Mouse (Mus musculus) liver, postnatal 0 days (tissue): ENCODE measurements around the gene Zfp607a. TPM values are rescaled to one million over a fixed set of nuclear protein-coding genes. Genes with fewer than 3 reads are reported as not detected.
"Not testable (repeated sequence)": the region's sequence is repeated elsewhere in the genome, so short reads cannot be mapped to it uniquely, and the experiment has no call there.

Source experiments
- ATAC-seq: fragments of 200-750 bp; cut with Nextera tagmentation; 2 replicates; pipeline ENCODE4 v1.8.0; 2017; ENCODE audit warnings: mild to moderate bottlenecking, moderate library complexity
- DNase-seq: peaks from one replicate; pipeline ENCODE4 v3.0.0-alpha.2; 2016
- H3K27ac ChIP-seq: fragments of 300-500 bp; sonication (generic); 2 replicates; pipeline ENCODE4 v1.5.1; 2014; ENCODE audit warnings: antibody characterized with exemption, moderate library complexity, mild to moderate bottlenecking, low read depth
- H3K27me3 ChIP-seq: fragments of 300-500 bp; sonication (generic); 2 replicates; pipeline ENCODE4 v1.6.1; 2014; ENCODE audit warnings: low read length, control low read depth, mixed read lengths; ENCODE audit not compliant: insufficient read depth
- H3K36me3 ChIP-seq: fragments of 300-500 bp; sonication (generic); replicated peaks from 2 replicates; pipeline ENCODE4 v1.6.1; 2014; ENCODE audit warnings: mild to moderate bottlenecking, control low read depth, low read length, moderate library complexity, mixed read lengths; ENCODE audit not compliant: insufficient read depth
- H3K4me1 ChIP-seq: fragments of 300-500 bp; sonication (generic); 2 replicates; pipeline ENCODE4 v1.6.1; 2014; ENCODE audit warnings: antibody characterized with exemption, mild to moderate bottlenecking, control low read depth; ENCODE audit not compliant: insufficient read depth
- H3K4me2 ChIP-seq: fragments of 300-500 bp; sonication (generic); 2 replicates; pipeline ENCODE4 v1.6.1; 2014; ENCODE audit warnings: low read depth, mild to moderate bottlenecking, low read length, moderate library complexity, mixed read lengths
- H3K4me3 ChIP-seq: fragments of 300-500 bp; sonication (generic); 2 replicates; pipeline ENCODE4 v1.5.1; 2014; ENCODE audit warnings: low read depth, low read length
- H3K9ac ChIP-seq: fragments of 300-500 bp; sonication (generic); replicated peaks from 2 replicates; pipeline ENCODE4 v1.6.1; 2014; ENCODE audit warnings: mild to moderate bottlenecking, moderate library complexity
- H3K9me3 ChIP-seq: fragments of 300-500 bp; sonication (generic); 2 replicates; pipeline ENCODE4 v1.6.1; 2016; ENCODE audit warnings: mild to moderate bottlenecking, control low read depth, low read length, mixed read lengths
- CTCF ChIP-seq: sonication (generic); IDR thresholded peaks from 2 replicates; pipeline ENCODE4 v1.5.1; 2016; ENCODE audit warnings: antibody characterized with exemption, low read depth
- EP300 ChIP-seq: IDR thresholded peaks from 2 replicates; pipeline ENCODE4 v1.6.1; 2016; ENCODE audit warnings: antibody characterized with exemption, low read depth, mild to moderate bottlenecking
- WGBS: fragments of 180-500 bp; shearing (Covaris S2); extraction: QIAGEN DNeasy Blood & Tissue Kit; methylation state at CpG from one replicate; pipeline ENCODE4 v1.1.7; 2014; ENCODE audit not compliant: insufficient replicate concordance; 5-methylcytosine and 5-hydroxymethylcytosine counted together
- polyA plus RNA-seq: library from polyadenylated mRNA; unstranded; fragments of >200 nt; fragmentation: Nextera tagmentation; extraction: Ambion mirVana; gene quantifications from 2 replicates; pipeline ENCODE4 v1.2.1, GENCODE M21; 2015

Gene Zfp607a
- polyA plus RNA-seq, 1 experiment from 2014 or later = 0.73 TPM

DNA sequence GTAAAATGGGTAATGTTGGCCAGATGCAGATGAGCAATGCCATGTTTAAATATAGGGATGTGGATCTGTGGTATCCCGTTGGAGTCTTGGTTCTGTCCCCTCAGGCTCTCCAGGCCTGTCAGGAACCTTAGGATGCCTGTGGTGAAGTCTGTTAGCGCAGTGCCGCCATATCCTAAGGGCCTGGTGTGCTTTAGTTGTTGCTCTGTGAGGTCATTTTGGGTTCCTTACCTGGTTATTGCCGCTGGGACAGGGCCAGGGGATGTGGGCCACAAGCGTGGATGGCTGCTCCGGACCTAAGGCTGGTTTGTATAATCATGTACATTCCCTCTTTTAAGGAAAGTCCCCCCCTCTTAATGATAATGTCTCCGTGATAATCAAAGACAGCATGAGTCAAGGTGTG is 17.7 kb upstream of the Zfp607a start:
- TF ChIP-seq CTCF = no peak
- no peak for TF ChIP-seq EP300
- Histone ChIP-seq H3K9ac (no peak overlapping the region), H3K27me3 (no peaks in the 10 kb centered on the region), H3K4me1 (peaks cover 6% of the 10 kb centered on the region; the same call in 1 of the 2 replicates), H3K4me2 (no peak overlapping the region), H3K36me3 (peaks cover under 1% of the 10 kb centered on the region; the same call in 1 of the 2 replicates), H3K9me3 (no peaks in the 10 kb centered on the region), H3K4me3 (no peak overlapping the region), H3K27ac (no peak overlapping the region)
- 89% methylated on average over 7 of the region's 7 CpGs for WGBS
- ATAC-seq (no peak), DNase-seq (no peak)

GRCm38 (mm10) chr7:27840104-27840503 is 17.2 kb upstream of the Zfp607a start:
- no peak for ATAC-seq
- H3K27me3 ChIP-seq = no peaks in the 10 kb centered on the region
- WGBS = 79% methylated on average over 6 of the region's 6 CpGs

GRCm38 (mm10) chr7:27859301-27860251 is 2.2 kb downstream of the Zfp607a start:
- Histone ChIP-seq H3K27me3 (no peaks in the 10 kb centered on the region), H3K4me2 (peak overlapping the region; percentile 90), H3K27ac (peak overlapping the region; percentile 82), H3K9me3 (no peaks in the 10 kb centered on the region), H3K9ac (peak overlapping the region; percentile 76), H3K36me3 (peaks cover 5% of the 10 kb centered on the region; the same call in 1 of the 2 replicates), H3K4me1 (peaks cover 6% of the 10 kb centered on the region; the same call in 1 of the 2 replicates), H3K4me3 (peak overlapping the region; percentile 71)
- ATAC-seq = peak; percentile 21; the same call in 1 of the 2 replicates
- no peak for DNase-seq
- no peak for TF ChIP-seq EP300
- no peak for TF ChIP-seq CTCF
- 20% methylated on average over 10 of the region's 10 CpGs for WGBS

More at GRCm38 (mm10) chr7:27840104-27840503, 17.2 kb upstream of the Zfp607a start:
- Histone ChIP-seq H3K27ac (no peak overlapping the region), H3K36me3 (peaks cover 4% of the 10 kb centered on the region), H3K4me3 (no peak overlapping the region), H3K4me2 (no peak overlapping the region), H3K4me1 (peaks cover 6% of the 10 kb centered on the region; the same call in 1 of the 2 replicates), H3K9me3 (no peaks in the 10 kb centered on the region), H3K9ac (no peak overlapping the region)
- no peak for TF ChIP-seq CTCF
- TF ChIP-seq EP300 = no peak
- DNase-seq = no peak

DNA sequence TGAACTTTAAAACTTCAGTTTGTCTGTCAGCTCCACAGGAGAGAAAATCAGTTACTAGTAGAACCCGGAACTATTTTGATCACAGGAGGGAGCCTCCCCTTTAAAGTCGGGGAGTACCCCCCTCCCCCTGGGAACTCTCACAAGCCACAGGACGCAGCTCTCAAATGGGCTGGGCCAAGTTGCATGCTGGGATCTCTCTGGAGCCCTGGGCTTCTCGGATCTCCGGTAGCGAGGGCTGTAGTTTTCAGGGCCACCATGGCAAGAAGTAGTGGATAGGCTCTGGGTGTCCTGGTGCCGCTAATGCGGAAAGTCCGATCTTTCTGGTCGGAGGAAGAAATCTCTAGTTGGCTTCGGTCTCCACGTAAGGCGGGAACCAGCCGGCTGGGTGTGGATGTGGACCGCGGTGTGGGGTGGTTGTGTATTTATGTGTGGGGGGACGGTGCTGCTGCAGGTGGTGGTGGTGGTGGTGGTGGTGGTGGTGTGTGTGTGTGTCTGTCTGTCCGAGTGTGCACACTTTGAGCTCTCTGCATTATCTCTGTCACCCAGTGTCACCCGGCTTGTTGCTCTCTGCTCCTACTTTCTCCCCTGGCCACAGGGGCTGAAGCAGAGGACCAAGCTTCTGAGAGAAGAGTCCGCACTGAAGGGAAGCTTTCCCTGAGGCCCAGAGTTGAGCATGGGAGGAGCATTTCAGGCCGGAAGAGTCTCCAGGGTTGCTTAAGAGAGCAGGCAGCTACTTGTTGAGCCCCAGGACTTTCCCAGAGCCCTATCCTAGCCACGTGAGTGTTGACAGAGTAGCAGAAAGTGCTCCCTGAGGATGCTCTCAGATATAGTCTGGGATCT is 3.3 kb downstream of the Zfp607a start:
- Histone ChIP-seq H3K4me3 (peak overlapping the region; percentile 71), H3K9ac (peak overlapping the region; percentile 76), H3K27me3 (no peaks in the 10 kb centered on the region), H3K4me1 (peaks cover 6% of the 10 kb centered on the region; the same call in 1 of the 2 replicates), H3K27ac (peak overlapping the region; percentile 82), H3K4me2 (peak overlapping the region; percentile 90), H3K9me3 (no peaks in the 10 kb centered on the region), H3K36me3 (peaks cover 10% of the 10 kb centered on the region)
- ATAC-seq = peak; percentile 94
- peak; percentile 78 for DNase-seq
- under 1% methylated on average over 22 of the region's 22 CpGs for WGBS
- TF ChIP-seq EP300 (no peak), CTCF (no peak)

DNA sequence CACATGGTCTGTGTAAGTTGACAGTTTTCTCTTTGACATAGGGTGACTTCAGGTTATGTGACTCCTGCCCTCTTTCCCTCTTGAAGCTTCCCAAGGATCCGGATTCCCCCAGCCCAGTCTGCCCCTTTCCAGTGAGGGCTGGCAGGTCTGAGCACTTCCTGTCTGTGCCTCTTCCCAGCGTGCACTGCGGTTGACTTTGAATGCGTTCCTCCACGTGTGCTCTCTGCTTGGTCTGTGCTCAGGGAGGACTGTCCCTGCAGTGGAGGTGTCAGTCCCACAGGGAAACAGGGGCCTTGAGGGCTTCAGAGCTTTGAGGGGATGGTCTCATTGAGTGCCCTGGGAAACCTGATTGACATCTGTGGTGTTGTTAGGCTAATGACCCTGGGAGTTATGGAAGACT is 5.3 kb downstream of the Zfp607a start:
- 80% methylated on average over 5 of the region's 5 CpGs for WGBS
- H3K4me3 ChIP-seq, H3K4me1 ChIP-seq, DNase-seq, ATAC-seq, H3K9ac ChIP-seq, H3K4me2 ChIP-seq, H3K27ac ChIP-seq, H3K27me3 ChIP-seq, H3K9me3 ChIP-seq: not testable (repeated sequence)
- H3K36me3 ChIP-seq = peaks cover 17% of the 10 kb centered on the region

GRCm38 (mm10) chr7:27881721-27882120 is 24.4 kb downstream of the Zfp607a start:
- TF ChIP-seq EP300 (no peak), CTCF (no peak)
- ATAC-seq = no peak
- Histone ChIP-seq H3K4me1 (no peaks in the 10 kb centered on the region), H3K9me3 (peaks cover 5% of the 10 kb centered on the region; the same call in 1 of the 2 replicates), H3K4me3 (no peak overlapping the region), H3K9ac (no peak overlapping the region), H3K4me2 (no peak overlapping the region), H3K36me3 (peaks cover 14% of the 10 kb centered on the region), H3K27me3 (no peaks in the 10 kb centered on the region), H3K27ac (no peak overlapping the region)
- no peak for DNase-seq
- WGBS = 82% methylated on average over 4 of the region's 4 CpGs
